In genomic region chr9:41983286-41983685, GRCm38 (mm10) we compare ENCODE assay signal across 18 mouse cellular contexts.
"Had no signal": no experiment of that assay in that cellular context is flagged by ENCODE, and none has a peak within 500 bp of the region (broad histone marks: within the 10 kb centered on the region; RNA-seq: fewer than 3 reads in every experiment).

No protein-coding gene starts in this region.

- H3K36me3 ChIP-seq: liver, embryonic 13.5 days had no signal

- H3K9me3 ChIP-seq: limb, embryonic 10.5 days; limb, embryonic 13.5 days; liver, embryonic 13.5 days; midbrain, embryonic 12.5 days; midbrain, embryonic 15.5 days; neural tube, embryonic 12.5 days; neural tube, embryonic 15.5 days; stomach, embryonic 15.5 days had no signal

- H3K27ac ChIP-seq: limb, embryonic 10.5 days; limb, embryonic 13.5 days; liver, embryonic 13.5 days; macrophage; midbrain, embryonic 12.5 days; midbrain, embryonic 15.5 days; neural tube, embryonic 12.5 days; neural tube, embryonic 15.5 days; stomach, embryonic 15.5 days had no signal

- ATAC-seq: intestine, postnatal 0 days; liver, postnatal 0 days; lung, postnatal 0 days; midbrain, embryonic 15.5 days had no signal

- DNase-seq: layer of hippocampus, adult 9-11 months; liver, embryonic 13.5 days; liver, postnatal 0 days; lung, embryonic 14.5 days; right cerebral cortex, postnatal 25 days; spleen, adult 18-20 months; thymus, postnatal 25 days had no signal

- H3K4me1 ChIP-seq: liver, embryonic 13.5 days; midbrain, embryonic 12.5 days; midbrain, embryonic 15.5 days; neural tube, embryonic 12.5 days; stomach, embryonic 15.5 days had no signal

- H3K9ac ChIP-seq: limb, embryonic 13.5 days; liver, embryonic 13.5 days; liver, postnatal 0 days; lung, embryonic 14.5 days; midbrain, embryonic 12.5 days; midbrain, embryonic 15.5 days; neural tube, embryonic 12.5 days; neural tube, embryonic 15.5 days; stomach, embryonic 15.5 days had no signal

- H3K4me3 ChIP-seq: layer of hippocampus, adult 2 months; limb, embryonic 10.5 days; limb, embryonic 13.5 days; liver, embryonic 13.5 days; midbrain, embryonic 12.5 days; midbrain, embryonic 15.5 days; neural tube, embryonic 12.5 days; neural tube, embryonic 15.5 days; stomach, embryonic 15.5 days had no signal

- H3K27me3 ChIP-seq: limb, embryonic 13.5 days; liver, embryonic 13.5 days; midbrain, embryonic 12.5 days; midbrain, embryonic 15.5 days; neural tube, embryonic 12.5 days; neural tube, embryonic 15.5 days; stomach, embryonic 15.5 days had no signal

- H3K4me2 ChIP-seq: limb, embryonic 13.5 days; liver, embryonic 13.5 days; lung, embryonic 14.5 days; midbrain, embryonic 12.5 days; midbrain, embryonic 15.5 days; neural tube, embryonic 12.5 days; neural tube, embryonic 15.5 days; stomach, embryonic 15.5 days had no signal
